Mouse (Mus musculus) CH12F3 (cell line): ENCODE data around the gene Ripk1.

Experiments used
- in situ Hi-C: fragments of 300-500 bp; cut with MboI; formaldehyde crosslinking; loops from 2 replicates; pipeline ENCODE4 v1.14.3; 2020; ENCODE audit warnings: low sequenced_read_pairs

Ripk1 gene

GRCm38 (mm10) chr13:34037172-34038055 lies 35.3 kb downstream of the Ripk1 start, which contains the start of gene Bphl:
TSS of gene Bphl (plus strand) at chr13:34037597.
- in situ Hi-C loops = loop anchor here (25.0 kb wide), 1 partner anchor 600 kb away; no protein-coding TSS in a partner anchor

GRCm38 (mm10) chr13:34038056-34038432 lies 35.9 kb downstream of the Ripk1 start:
- in situ Hi-C loops = loop anchor here (25.0 kb wide), 1 partner anchor 599 kb away; no protein-coding TSS in a partner anchor

- in situ Hi-C loops = loop anchor here (25.0 kb wide), 1 partner anchor 598 kb away; no protein-coding TSS in a partner anchor
Observed at GRCm38 (mm10) chr13:34038901-34039341, 36.8 kb downstream of the Ripk1 start.

- in situ Hi-C loops = loop anchor here (25.0 kb wide), 1 partner anchor 597 kb away; no protein-coding TSS in a partner anchor
Observed at GRCm38 (mm10) chr13:34040091-34040490, 37.9 kb downstream of the Ripk1 start.

- in situ Hi-C loops = loop anchor here (25.0 kb wide), 1 partner anchor 593 kb away; no protein-coding TSS in a partner anchor
Observed at GRCm38 (mm10) chr13:34043716-34044393, 41.7 kb downstream of the Ripk1 start.

- in situ Hi-C loops = loop anchor here (5.0 to 25.0 kb wide), 2 partner anchors 112 to 592 kb away; no protein-coding TSS in a partner anchor
Observed at GRCm38 (mm10) chr13:34045511-34046249, 43.5 kb downstream of the Ripk1 start.

GRCm38 (mm10) chr13:34046421-34047012 lies 44.4 kb downstream of the Ripk1 start:
- in situ Hi-C loops = loop anchor here (5.0 to 25.0 kb wide), 2 partner anchors 111 to 591 kb away; no protein-coding TSS in a partner anchor

GRCm38 (mm10) chr13:34047526-34047925 lies 45.4 kb downstream of the Ripk1 start:
- in situ Hi-C loops = loop anchor here (5.0 to 25.0 kb wide), 2 partner anchors 110 to 590 kb away; no protein-coding TSS in a partner anchor

- in situ Hi-C loops = no loop called here
Observed at GRCm38 (mm10) chr13:34050479-34050878, 48.3 kb downstream of the Ripk1 start.

GRCm38 (mm10) chr13:34051692-34052091 lies 49.5 kb downstream of the Ripk1 start:
- in situ Hi-C loops = no loop called here

- in situ Hi-C loops = no loop called here
Observed at GRCm38 (mm10) chr13:34053673-34054282, 51.6 kb downstream of the Ripk1 start.

GRCm38 (mm10) chr13:34054391-34054790 lies 52.2 kb downstream of the Ripk1 start:
- in situ Hi-C loops = no loop called here

- in situ Hi-C loops = no loop called here
Observed at GRCm38 (mm10) chr13:34054983-34055382, 52.8 kb downstream of the Ripk1 start.

- in situ Hi-C loops = no loop called here
Observed at GRCm38 (mm10) chr13:34057252-34057651, 55.1 kb downstream of the Ripk1 start.

- in situ Hi-C loops = no loop called here
Observed at GRCm38 (mm10) chr13:34060061-34060460, 57.9 kb downstream of the Ripk1 start.

GRCm38 (mm10) chr13:34062466-34062865 lies 60.3 kb downstream of the Ripk1 start:
- in situ Hi-C loops = no loop called here

- in situ Hi-C loops = no loop called here
Observed at GRCm38 (mm10) chr13:34066351-34066750, 64.2 kb downstream of the Ripk1 start.

GRCm38 (mm10) chr13:34070296-34070695 lies 68.1 kb downstream of the Ripk1 start:
- in situ Hi-C loops = no loop called here

GRCm38 (mm10) chr13:34071836-34072235 lies 69.7 kb downstream of the Ripk1 start:
- in situ Hi-C loops = no loop called here

GRCm38 (mm10) chr13:34072847-34073246 lies 70.7 kb downstream of the Ripk1 start:
- in situ Hi-C loops = no loop called here
